Mouse (Mus musculus) C2C12 (cell line): ENCODE data around the gene Ccl9. TPM values are rescaled to one million over a fixed set of nuclear protein-coding genes. Genes with fewer than 3 reads are reported as not detected.

Source experiments
- H3K27me3 ChIP-seq: one replicate; pipeline ENCODE4 v1.6.1; 2011; ENCODE audit not compliant: control insufficient read depth, insufficient read depth, insufficient read length
- H3K36me3 ChIP-seq: one replicate; pipeline ENCODE4 v1.6.1; 2011; ENCODE audit not compliant: control insufficient read depth, insufficient read depth
- H3K4me3 ChIP-seq: one replicate; pipeline ENCODE4 v1.5.1; 2011; ENCODE audit warnings: mild to moderate bottlenecking, control low read depth; ENCODE audit not compliant: poor library complexity, insufficient read depth, severe bottlenecking
- H3K79me2 ChIP-seq: one replicate; pipeline ENCODE4 v1.6.1; 2011; ENCODE audit not compliant: control insufficient read depth, insufficient read depth
- H3K79me3 ChIP-seq: one replicate; pipeline ENCODE4 v1.6.1; 2011; ENCODE audit warnings: low read depth, control low read depth
- H3ac ChIP-seq: one replicate; pipeline ENCODE3; 2011; ENCODE audit warnings: low read depth; ENCODE audit not compliant: control insufficient read depth, insufficient read length
- CEBPB ChIP-seq: IDR thresholded peaks from one replicate; pipeline ENCODE4 v1.6.1; 2011; ENCODE audit warnings: low read depth, mild to moderate bottlenecking, control low read depth, moderate library complexity
- CTCF ChIP-seq: IDR thresholded peaks from one replicate; pipeline ENCODE4 v1.5.1; 2011; ENCODE audit not compliant: control insufficient read depth, insufficient read depth, insufficient read length
- FOSL1 ChIP-seq: IDR thresholded peaks from one replicate; pipeline ENCODE4 v1.8.0; 2011; ENCODE audit warnings: mild to moderate bottlenecking, low read length; ENCODE audit not compliant: poor library complexity, insufficient read depth, severe bottlenecking
- MAX ChIP-seq: IDR thresholded peaks from one replicate; pipeline ENCODE4 v1.6.1; 2011; ENCODE audit warnings: mild to moderate bottlenecking, control low read depth
- MYOD1 ChIP-seq: IDR thresholded peaks from one replicate; pipeline ENCODE4 v1.6.1; 2011; ENCODE audit warnings: low read depth; ENCODE audit not compliant: control insufficient read depth, insufficient read length
- MYOG ChIP-seq: IDR thresholded peaks from one replicate; pipeline ENCODE4 v1.6.1; 2011; ENCODE audit not compliant: control insufficient read depth, insufficient read length; ENCODE audit errors: extremely low read depth
- USF1 ChIP-seq: IDR thresholded peaks from one replicate; pipeline ENCODE4 v1.6.1; 2011; ENCODE audit warnings: low read depth, mild to moderate bottlenecking, control low read depth, moderate library complexity
- polyA plus RNA-seq: library from polyadenylated mRNA; unstranded; fragments of >200 nt; fragmentation: generic; extraction: Trizol; gene quantifications from one replicate; pipeline ENCODE4 v1.2.1, GENCODE M21; 2012; ENCODE audit warnings: missing spikeins

The Ccl9 gene
- polyA plus RNA-seq, 1 experiment: 2.5 TPM

- no peaks in the 10 kb centered on the region for H3K79me2 ChIP-seq
- no peaks in the 10 kb centered on the region for H3K36me3 ChIP-seq
- no peaks in the 10 kb centered on the region for H3K79me3 ChIP-seq
- H3ac ChIP-seq: no peak overlapping the region
- no peak overlapping the region for H3K4me3 ChIP-seq
- H3K27me3 ChIP-seq: no peaks in the 10 kb centered on the region
- TF ChIP-seq FOSL1: no peak
- TF ChIP-seq MAX: no peak
- TF ChIP-seq CEBPB: no peak
- TF ChIP-seq MYOG: no peak
- no peak for TF ChIP-seq USF1
Observed at GRCm38 (mm10) chr11:83566617-83567016, 11.8 kb downstream of the Ccl9 start.

GRCm38 (mm10) chr11:83563754-83564153, 14.7 kb downstream of the Ccl9 start:
- Histone ChIP-seq H3ac (no peak overlapping the region), H3K79me2 (no peaks in the 10 kb centered on the region)
- TF ChIP-seq CEBPB: no peak
- TF ChIP-seq FOSL1: no peak
- TF ChIP-seq CTCF: no peak
- TF ChIP-seq MAX: peak; percentile 17
- no peak for TF ChIP-seq MYOD1
- peak; percentile 87 for TF ChIP-seq USF1

GRCm38 (mm10) chr11:83562311-83562887, 16.0 kb downstream of the Ccl9 start:
- no peaks in the 10 kb centered on the region for H3K36me3 ChIP-seq
- no peaks in the 10 kb centered on the region for H3K79me3 ChIP-seq
- no peak overlapping the region for H3ac ChIP-seq
- no peaks in the 10 kb centered on the region for H3K79me2 ChIP-seq
- no peak overlapping the region for H3K4me3 ChIP-seq
- H3K27me3 ChIP-seq: no peaks in the 10 kb centered on the region
- TF ChIP-seq CTCF: no peak
- no peak for TF ChIP-seq FOSL1
- no peak for TF ChIP-seq CEBPB
- TF ChIP-seq MYOD1: no peak
- TF ChIP-seq USF1: no peak
- TF ChIP-seq MAX: no peak
- TF ChIP-seq MYOG: no peak

More at GRCm38 (mm10) chr11:83563754-83564153, 14.7 kb downstream of the Ccl9 start:
- H3K36me3 ChIP-seq: no peaks in the 10 kb centered on the region
- H3K79me3 ChIP-seq: no peaks in the 10 kb centered on the region
- H3K4me3 ChIP-seq: no peak overlapping the region
- no peaks in the 10 kb centered on the region for H3K27me3 ChIP-seq

GRCm38 (mm10) chr11:83560405-83560804, 18.0 kb downstream of the Ccl9 start:
- Histone ChIP-seq H3K79me3 (no peaks in the 10 kb centered on the region), H3K79me2 (no peaks in the 10 kb centered on the region), H3K4me3 (no peak overlapping the region), H3ac (no peak overlapping the region), H3K27me3 (no peaks in the 10 kb centered on the region), H3K36me3 (no peaks in the 10 kb centered on the region)
- TF ChIP-seq FOSL1 (no peak), CTCF (no peak), MAX (no peak), MYOG (no peak), MYOD1 (no peak), USF1 (no peak), CEBPB (no peak)

GRCm38 (mm10) chr11:83557074-83557473, 21.4 kb downstream of the Ccl9 start:
- Histone ChIP-seq H3ac (no peak overlapping the region), H3K79me2 (no peaks in the 10 kb centered on the region), H3K36me3 (no peaks in the 10 kb centered on the region), H3K27me3 (no peaks in the 10 kb centered on the region), H3K79me3 (no peaks in the 10 kb centered on the region), H3K4me3 (no peak overlapping the region)
- TF ChIP-seq MYOG (no peak), CEBPB (no peak), FOSL1 (no peak), USF1 (no peak), MAX (no peak), MYOD1 (no peak), CTCF (no peak)

- no peaks in the 10 kb centered on the region for H3K36me3 ChIP-seq
- no peaks in the 10 kb centered on the region for H3K79me2 ChIP-seq
- no peaks in the 10 kb centered on the region for H3K27me3 ChIP-seq
- no peak for TF ChIP-seq MYOG
- peak; percentile 98 for TF ChIP-seq MAX
- peak; percentile 83 for TF ChIP-seq USF1
- no peak for TF ChIP-seq CTCF
- no peak for TF ChIP-seq CEBPB
- no peak for TF ChIP-seq FOSL1
- no peak for TF ChIP-seq MYOD1
- H3K79me3 ChIP-seq: no peaks in the 10 kb centered on the region
- H3ac ChIP-seq: no peak overlapping the region
- no peak overlapping the region for H3K4me3 ChIP-seq
Observed at GRCm38 (mm10) chr11:83556085-83556781, 22.2 kb downstream of the Ccl9 start.
